Mouse (Mus musculus): ENCODE results near the gene Per1. TPM values are rescaled to one million over a fixed set of nuclear protein-coding genes. Genes with fewer than 3 reads are reported as not detected.

The Per1 gene
- polyA plus RNA-seq, 1 experiment = 42.3 TPM

DNA sequence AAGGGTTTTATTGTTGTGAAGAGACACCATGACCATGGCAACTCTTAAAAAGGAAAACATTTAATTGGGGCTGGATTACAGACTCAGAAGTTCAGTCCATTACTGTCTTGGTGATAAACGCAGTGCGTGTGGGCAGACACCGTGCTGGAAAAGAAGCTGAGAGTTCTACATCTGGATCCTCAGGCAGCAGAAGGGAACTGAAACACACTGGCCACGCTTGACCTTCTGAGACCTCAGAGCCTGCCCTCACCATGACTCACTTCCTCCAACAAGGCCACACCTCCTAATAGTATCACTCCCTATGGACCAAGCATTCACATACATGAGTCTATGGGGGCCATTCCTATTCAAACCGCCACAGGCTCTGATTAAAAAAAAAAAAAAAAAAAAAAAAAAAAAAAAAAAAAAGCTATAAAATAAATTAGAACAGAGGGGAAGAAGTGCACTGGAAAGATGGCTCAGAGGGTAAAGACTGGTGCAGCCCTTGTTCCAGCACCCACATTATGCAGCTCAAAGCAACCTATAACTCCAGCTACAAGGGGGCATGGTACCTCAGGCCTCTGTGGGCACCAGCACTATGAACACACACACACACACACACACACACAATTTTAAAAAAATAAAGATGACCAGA, 16.1 kb upstream of the Per1 start:
- no peak for TF ChIP-seq FLI1 (IDR thresholded peaks at IDR 0.05; ENCODE audit: low read length)
- TF ChIP-seq GATA1 (IDR thresholded peaks at IDR 0.05; ENCODE audit: borderline replicate concordance, low read length) = no peak
- peaks cover 53% of the 10 kb centered on the region for H3K4me1 ChIP-seq
- peaks cover 7% of the 10 kb centered on the region for H3K27me3 ChIP-seq (replicated peaks)
- H3K36me3 ChIP-seq (replicated peaks; ENCODE audit: low read length) = no peaks in the 10 kb centered on the region
- H3K4me3 ChIP-seq (replicated peaks) = peak overlapping the region; percentile 56
- peaks cover 4% of the 10 kb centered on the region; the same call in 1 of the 2 replicates for H3K9me3 ChIP-seq

DNA sequence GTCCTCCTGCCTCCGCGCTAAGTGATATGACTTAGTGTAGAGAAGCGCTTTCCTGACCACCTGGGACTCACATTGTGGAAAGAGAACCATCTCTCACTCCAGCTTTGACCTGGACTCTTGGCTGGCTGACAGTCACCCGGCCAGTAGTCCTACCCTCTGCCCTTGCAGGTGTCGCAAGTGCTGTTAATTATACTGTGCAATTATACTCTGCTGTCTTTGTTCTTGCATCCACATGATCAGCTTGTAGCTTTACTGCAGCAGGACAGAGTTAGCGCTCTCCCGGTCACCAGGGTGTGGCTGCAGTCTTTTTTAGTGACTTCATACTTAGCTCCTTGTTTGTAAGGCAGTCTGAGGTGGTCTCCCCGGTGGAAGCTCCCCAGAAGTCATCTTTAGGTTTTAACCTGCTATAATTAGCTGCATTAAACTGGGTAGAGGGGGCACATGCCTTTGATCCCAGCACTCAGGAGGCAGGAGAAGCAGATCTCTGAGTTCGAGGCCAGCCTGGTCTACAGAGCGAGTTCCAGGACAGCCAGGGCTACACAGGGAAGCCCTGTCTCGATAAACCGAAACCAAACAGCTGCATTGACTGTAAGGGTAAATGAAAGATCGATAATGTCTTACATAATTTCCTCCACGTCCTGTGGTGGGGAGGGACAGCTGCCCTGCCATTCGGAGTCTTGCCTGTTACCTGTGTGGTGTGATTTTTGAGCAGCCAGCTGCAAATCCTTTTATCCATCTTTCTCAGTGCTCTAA, 14.7 kb upstream of the Per1 start:
- TF ChIP-seq FLI1 (IDR thresholded peaks at IDR 0.05; ENCODE audit: low read length) = no peak
- TF ChIP-seq GATA1 (IDR thresholded peaks at IDR 0.05; ENCODE audit: borderline replicate concordance, low read length) = no peak
- H3K4me1 ChIP-seq = peaks cover 42% of the 10 kb centered on the region
- H3K36me3 ChIP-seq (replicated peaks; ENCODE audit: low read length) = no peaks in the 10 kb centered on the region
- H3K27me3 ChIP-seq (replicated peaks) = peaks cover 7% of the 10 kb centered on the region
- H3K9me3 ChIP-seq = peaks cover 4% of the 10 kb centered on the region; the same call in 1 of the 2 replicates
- no peak overlapping the region for H3K4me3 ChIP-seq (replicated peaks)

- H3K27me3 ChIP-seq (replicated peaks) = peaks cover 7% of the 10 kb centered on the region
- H3K4me3 ChIP-seq (replicated peaks) = no peak overlapping the region
- peaks cover 4% of the 10 kb centered on the region; the same call in 1 of the 2 replicates for H3K9me3 ChIP-seq
- no peaks in the 10 kb centered on the region for H3K36me3 ChIP-seq (replicated peaks; ENCODE audit: low read length)
- peaks cover 41% of the 10 kb centered on the region for H3K4me1 ChIP-seq
- no peak for TF ChIP-seq FLI1 (IDR thresholded peaks at IDR 0.05; ENCODE audit: low read length)
- no peak for TF ChIP-seq GATA1 (IDR thresholded peaks at IDR 0.05; ENCODE audit: borderline replicate concordance, low read length)
Observed at GRCm38 (mm10) chr11:69080855-69081222, 14.2 kb upstream of the Per1 start.

GRCm38 (mm10) chr11:69081613-69082012, 13.4 kb upstream of the Per1 start:
- H3K4me3 ChIP-seq (replicated peaks) = no peak overlapping the region
- TF ChIP-seq GATA1 (IDR thresholded peaks at IDR 0.05; ENCODE audit: borderline replicate concordance, low read length) (no peak), FLI1 (IDR thresholded peaks at IDR 0.05; ENCODE audit: low read length) (no peak)
- peaks cover 39% of the 10 kb centered on the region for H3K4me1 ChIP-seq
- H3K36me3 ChIP-seq (replicated peaks; ENCODE audit: low read length) = no peaks in the 10 kb centered on the region
- H3K9me3 ChIP-seq = peaks cover 4% of the 10 kb centered on the region; the same call in 1 of the 2 replicates
- H3K27me3 ChIP-seq (replicated peaks) = peaks cover 7% of the 10 kb centered on the region

DNA sequence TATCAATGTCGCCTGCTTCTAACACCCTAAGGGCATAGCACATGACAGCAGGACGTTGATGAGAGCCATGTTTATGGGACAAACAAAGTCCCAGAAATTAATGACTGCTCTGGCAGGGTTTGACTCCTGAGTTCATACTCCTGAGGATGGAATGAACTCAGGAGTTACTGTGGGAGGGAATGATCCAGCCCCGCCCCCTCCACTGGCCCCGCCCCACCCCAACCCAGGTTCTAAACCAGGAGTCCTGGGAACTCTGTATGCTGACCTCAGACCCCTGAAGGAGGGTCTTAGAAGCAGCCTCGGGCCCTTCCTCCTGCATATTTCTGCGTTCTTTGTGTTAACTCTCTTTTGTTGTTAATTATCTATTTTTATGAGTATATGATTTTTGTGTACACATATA, 9.4 kb upstream of the Per1 start:
- Histone ChIP-seq H3K27me3 (replicated peaks) (peaks cover 7% of the 10 kb centered on the region), H3K9me3 (peaks cover 4% of the 10 kb centered on the region; the same call in 1 of the 2 replicates), H3K4me3 (replicated peaks) (no peak overlapping the region), H3K4me1 (peaks cover 38% of the 10 kb centered on the region), H3K36me3 (replicated peaks; ENCODE audit: low read length) (peaks cover 16% of the 10 kb centered on the region)
- TF ChIP-seq GATA1 (IDR thresholded peaks at IDR 0.05; ENCODE audit: borderline replicate concordance, low read length) (no peak), FLI1 (IDR thresholded peaks at IDR 0.05; ENCODE audit: low read length) (no peak)

DNA sequence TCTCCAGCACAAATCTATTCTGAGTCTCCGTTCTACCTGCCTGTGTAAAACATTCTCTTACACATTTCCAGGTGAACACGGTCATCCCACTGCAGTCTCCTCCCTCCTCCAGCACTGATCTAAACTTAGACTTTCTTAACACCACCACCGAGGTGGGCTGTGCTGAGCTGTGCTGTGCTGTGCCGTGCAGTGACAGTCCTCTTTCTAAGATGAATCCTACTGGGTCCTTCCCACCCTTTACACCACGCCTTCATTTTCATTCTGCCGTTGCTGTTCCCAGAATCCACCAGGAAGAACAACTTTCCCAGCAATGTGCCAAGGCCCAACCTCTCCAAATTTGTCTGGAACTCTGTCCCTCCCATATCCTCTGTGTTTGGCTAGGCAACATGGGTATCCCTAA, 8.6 kb upstream of the Per1 start:
- Histone ChIP-seq H3K36me3 (replicated peaks; ENCODE audit: low read length) (peaks cover 24% of the 10 kb centered on the region), H3K9me3 (peaks cover 4% of the 10 kb centered on the region; the same call in 1 of the 2 replicates), H3K4me1 (peaks cover 44% of the 10 kb centered on the region), H3K27me3 (replicated peaks) (peaks cover 6% of the 10 kb centered on the region), H3K4me3 (replicated peaks) (no peak overlapping the region)
- TF ChIP-seq FLI1 (IDR thresholded peaks at IDR 0.05; ENCODE audit: low read length) = no peak
- no peak for TF ChIP-seq GATA1 (IDR thresholded peaks at IDR 0.05; ENCODE audit: borderline replicate concordance, low read length)

DNA sequence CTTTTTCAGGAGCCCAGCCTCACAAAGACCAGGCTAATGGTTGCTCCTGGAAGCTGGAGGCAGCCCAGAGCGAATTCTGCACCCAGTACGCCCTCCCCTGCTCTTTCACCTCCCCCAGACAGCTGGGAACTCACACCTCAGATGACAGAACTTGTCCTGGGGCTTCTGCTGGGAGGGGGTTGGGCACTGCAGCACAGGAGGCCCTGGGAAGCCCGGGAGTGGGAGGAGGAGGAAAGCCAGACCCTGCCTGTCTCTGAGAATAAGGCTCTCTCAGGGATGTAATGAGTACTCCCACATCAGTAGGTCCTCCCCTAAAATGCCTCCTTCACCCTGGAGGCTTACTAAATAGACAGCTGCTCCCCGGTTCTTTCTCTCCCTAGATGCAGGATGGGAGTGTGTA, 7.9 kb upstream of the Per1 start:
- Histone ChIP-seq H3K27me3 (replicated peaks) (peaks cover 4% of the 10 kb centered on the region), H3K4me1 (peaks cover 51% of the 10 kb centered on the region), H3K9me3 (peaks cover 4% of the 10 kb centered on the region; the same call in 1 of the 2 replicates), H3K4me3 (replicated peaks) (no peak overlapping the region), H3K36me3 (replicated peaks; ENCODE audit: low read length) (peaks cover 31% of the 10 kb centered on the region)
- TF ChIP-seq FLI1 (IDR thresholded peaks at IDR 0.05; ENCODE audit: low read length) = no peak
- no peak for TF ChIP-seq GATA1 (IDR thresholded peaks at IDR 0.05; ENCODE audit: borderline replicate concordance, low read length)

DNA sequence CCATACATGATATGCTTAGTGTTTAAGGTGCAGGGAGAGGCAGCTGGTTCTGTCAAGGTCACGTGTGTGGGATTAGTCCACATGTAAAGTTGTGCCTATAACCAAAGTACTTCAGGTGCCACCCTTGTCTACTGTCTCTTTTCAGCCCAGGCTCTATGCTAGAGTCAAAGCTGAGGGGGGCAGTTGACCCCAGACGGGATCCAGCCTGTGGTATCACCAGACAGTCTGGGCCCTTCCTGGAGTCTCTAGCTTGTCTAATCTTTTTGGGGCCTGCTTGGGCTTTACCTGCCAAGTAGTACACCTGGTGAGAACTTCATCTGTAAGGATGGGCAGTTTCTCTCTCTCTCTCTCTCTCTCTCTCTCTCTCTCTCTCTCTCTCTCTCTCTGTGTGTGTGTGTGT, 7.4 kb upstream of the Per1 start:
- H3K36me3 ChIP-seq (replicated peaks; ENCODE audit: low read length) = peaks cover 36% of the 10 kb centered on the region
- H3K4me1 ChIP-seq = peaks cover 56% of the 10 kb centered on the region
- H3K4me3 ChIP-seq (replicated peaks) = peak overlapping the region; percentile 99
- peaks cover 4% of the 10 kb centered on the region for H3K27me3 ChIP-seq (replicated peaks)
- TF ChIP-seq GATA1 (IDR thresholded peaks at IDR 0.05; ENCODE audit: borderline replicate concordance, low read length) (no peak), FLI1 (IDR thresholded peaks at IDR 0.05; ENCODE audit: low read length) (no peak)
- H3K9me3 ChIP-seq = peaks cover 4% of the 10 kb centered on the region; the same call in 1 of the 2 replicates

GRCm38 (mm10) chr11:69088103-69088855, 6.7 kb upstream of the Per1 start, which contains the start of gene Vamp2:
Gene Vamp2, plus strand, starts transcription at chr11:69088490.
- H3K36me3 ChIP-seq (replicated peaks; ENCODE audit: low read length) = peaks cover 40% of the 10 kb centered on the region
- H3K4me3 ChIP-seq (replicated peaks) = peak within 1 kb of the TSS; percentile 99
- peaks cover 4% of the 10 kb centered on the region for H3K27me3 ChIP-seq (replicated peaks)
- no peak for TF ChIP-seq FLI1 (IDR thresholded peaks at IDR 0.05; ENCODE audit: low read length)
- TF ChIP-seq GATA1 (IDR thresholded peaks at IDR 0.05; ENCODE audit: borderline replicate concordance, low read length) = no peak
- peaks cover 4% of the 10 kb centered on the region; the same call in 1 of the 2 replicates for H3K9me3 ChIP-seq
- peaks cover 63% of the 10 kb centered on the region for H3K4me1 ChIP-seq
